Mouse (Mus musculus) olfactory bulb, adult 2 months (tissue): ENCODE measurements around the gene Mapt.

Source experiments
- CTCF ChIP-seq: fragments of 200-500 bp; IDR thresholded peaks from 2 replicates; pipeline ENCODE4 v1.5.1; 2012; ENCODE audit warnings: low read depth, mild to moderate bottlenecking, low read length, moderate library complexity; ENCODE audit not compliant: insufficient read depth
- POLR2A ChIP-seq: fragments of 200-500 bp; IDR thresholded peaks from 2 replicates; pipeline ENCODE4 v1.6.1; 2012; ENCODE audit warnings: mild to moderate bottlenecking, low read depth, low read length, moderate library complexity; ENCODE audit not compliant: insufficient read depth

GRCm38 (mm10) chr11:104292443-104293220 is 61.4 kb downstream of the Mapt start:
- no peak for TF ChIP-seq CTCF
- no peak for TF ChIP-seq POLR2A
